Mouse (Mus musculus): Measurements from ENCODE around the gene Jmjd7. TPM values are rescaled to one million over a fixed set of nuclear protein-coding genes. Genes with fewer than 3 reads are reported as not detected.

The Jmjd7 gene
- polyA plus RNA-seq, 1 experiment from 2014 or later, result 21.1 TPM

- ATAC-seq (ENCODE audit: insufficient number of reproducible peaks, insufficient read depth, low FRiP score, low TSS enrichment, low read depth), result peak; percentile 60
- peak overlapping the region; percentile 92 for H3K27ac ChIP-seq
- peak overlapping the region; percentile 27; the same call in 1 of the 2 replicates for H3K9ac ChIP-seq (replicated peaks)
- H3K4me2 ChIP-seq, result peak overlapping the region; percentile 26; the same call in 1 of the 2 replicates
- peaks cover 24% of the 10 kb centered on the region for H3K4me1 ChIP-seq (replicated peaks)
- H3K4me3 ChIP-seq (replicated peaks), result no peak overlapping the region
- no peaks in the 10 kb centered on the region for H3K9me3 ChIP-seq
- no peaks in the 10 kb centered on the region for H3K27me3 ChIP-seq
- 23% methylated on average over 9 of the region's 9 CpGs for WGBS
- peaks cover 14% of the 10 kb centered on the region for H3K36me3 ChIP-seq
Observed at GRCm38 (mm10) chr2:119995391-119996281, 31.6 kb upstream of the Jmjd7 start.

- H3K9ac ChIP-seq (replicated peaks), result no peak overlapping the region
- H3K4me3 ChIP-seq (replicated peaks), result no peak overlapping the region
- no peak overlapping the region for H3K27ac ChIP-seq
- H3K4me2 ChIP-seq, result no peak overlapping the region
- peaks cover 31% of the 10 kb centered on the region for H3K4me1 ChIP-seq (replicated peaks)
- WGBS, result 85% methylated on average over 4 of the region's 4 CpGs
- ATAC-seq (ENCODE audit: insufficient number of reproducible peaks, insufficient read depth, low FRiP score, low TSS enrichment, low read depth), result no peak
- no peaks in the 10 kb centered on the region for H3K9me3 ChIP-seq
- H3K27me3 ChIP-seq, result no peaks in the 10 kb centered on the region
- peaks cover 23% of the 10 kb centered on the region for H3K36me3 ChIP-seq
Observed at GRCm38 (mm10) chr2:119997354-119997753, 29.9 kb upstream of the Jmjd7 start.

DNA sequence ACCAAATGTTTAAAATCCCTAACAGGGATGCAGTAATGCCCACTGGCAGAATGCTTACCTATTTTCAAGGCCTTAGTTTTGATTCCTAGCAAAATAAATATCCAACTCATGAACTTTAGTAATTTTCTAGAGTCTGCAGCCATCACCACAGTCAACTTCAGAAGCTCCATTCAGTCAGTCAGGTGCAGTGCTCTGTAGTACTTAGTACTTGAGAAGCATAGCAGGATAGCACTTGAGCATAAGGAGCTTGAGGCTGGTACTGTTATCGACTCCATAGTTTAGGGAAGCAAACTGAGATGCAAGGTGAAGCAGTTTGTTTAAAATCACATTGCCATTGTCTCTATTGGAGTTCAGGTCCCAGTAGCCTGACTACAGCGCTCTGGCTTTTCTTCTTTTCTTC is 27.6 kb upstream of the Jmjd7 start:
- Histone ChIP-seq H3K4me3 (replicated peaks) (no peak overlapping the region), H3K4me2 (no peak overlapping the region), H3K9ac (replicated peaks) (no peak overlapping the region), H3K27ac (no peak overlapping the region), H3K36me3 (peaks cover 27% of the 10 kb centered on the region), H3K4me1 (replicated peaks) (peaks cover 30% of the 10 kb centered on the region), H3K27me3 (no peaks in the 10 kb centered on the region), H3K9me3 (no peaks in the 10 kb centered on the region)
- 97% methylated on average over 2 of the region's 2 CpGs for WGBS
- ATAC-seq (ENCODE audit: insufficient number of reproducible peaks, insufficient read depth, low FRiP score, low TSS enrichment, low read depth), result no peak

DNA sequence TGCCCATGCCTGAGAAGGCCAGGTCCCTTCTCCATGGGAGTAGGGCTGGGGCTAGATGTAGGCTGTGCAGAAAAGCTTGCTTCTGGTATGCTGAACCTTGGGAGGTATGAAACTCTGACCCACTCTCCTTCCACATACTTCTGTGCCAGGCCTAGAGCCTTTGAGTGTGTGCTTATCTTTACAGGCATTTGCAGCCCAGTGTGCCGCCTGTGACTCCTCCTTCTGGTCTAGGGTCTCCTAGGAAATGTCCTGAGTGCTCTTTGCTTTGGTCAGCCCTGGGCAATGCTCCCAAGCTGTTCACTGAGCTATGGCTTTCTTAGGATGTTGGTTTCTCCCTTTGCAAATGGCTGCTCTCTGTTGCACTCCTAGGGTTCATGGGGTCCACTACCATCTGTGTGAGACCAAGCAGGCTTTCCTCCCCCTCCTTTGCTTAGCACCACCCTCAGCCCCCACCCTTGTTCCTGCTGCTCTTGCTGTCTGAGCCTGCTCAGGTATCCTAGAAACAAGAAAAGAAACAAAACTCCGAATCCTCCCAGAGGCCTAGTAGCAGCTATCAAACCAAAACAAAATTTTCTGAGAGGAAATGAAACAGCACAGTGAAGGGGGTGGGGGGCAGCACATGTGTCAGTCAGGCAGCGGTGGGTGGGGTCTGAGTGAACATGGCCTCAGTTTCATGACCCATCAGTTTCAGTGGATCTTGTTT is 26.2 kb upstream of the Jmjd7 start:
- Histone ChIP-seq H3K4me1 (replicated peaks) (peaks cover 17% of the 10 kb centered on the region), H3K27me3 (no peaks in the 10 kb centered on the region), H3K4me2 (no peak overlapping the region), H3K9ac (replicated peaks) (no peak overlapping the region), H3K36me3 (peaks cover 28% of the 10 kb centered on the region), H3K9me3 (no peaks in the 10 kb centered on the region), H3K4me3 (replicated peaks) (no peak overlapping the region), H3K27ac (peak overlapping the region; percentile 62)
- 0 out of 2 replicates have a peak, but pooled peaks have one; percentile 20 for ATAC-seq (ENCODE audit: insufficient number of reproducible peaks, insufficient read depth, low FRiP score, low TSS enrichment, low read depth)
- WGBS, result 73% methylated on average over 3 of the region's 3 CpGs

DNA sequence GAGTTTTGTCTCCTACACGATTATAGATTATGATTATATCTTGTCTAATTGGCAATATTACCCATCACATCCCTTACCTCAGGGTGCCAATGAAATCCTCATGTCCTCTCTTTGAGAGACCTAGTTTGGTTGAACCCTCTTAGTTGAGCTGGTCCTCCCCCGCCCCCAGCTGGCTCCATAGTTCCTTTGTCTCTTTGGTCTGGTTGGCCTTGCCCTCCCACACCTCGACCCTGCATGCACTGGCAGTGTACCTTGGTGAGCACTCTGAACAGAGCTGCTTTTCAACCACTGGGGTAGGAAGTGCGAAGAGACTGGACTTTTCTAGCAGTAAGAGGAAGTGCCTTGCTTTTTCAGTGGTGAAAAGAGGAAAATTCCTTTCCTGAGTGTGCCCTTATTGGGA is 25.3 kb upstream of the Jmjd7 start:
- peaks cover 8% of the 10 kb centered on the region for H3K4me1 ChIP-seq (replicated peaks)
- H3K36me3 ChIP-seq, result peaks cover 28% of the 10 kb centered on the region
- WGBS, result 79% methylated on average over 4 of the region's 4 CpGs
- H3K27ac ChIP-seq, result no peak overlapping the region
- no peak overlapping the region for H3K4me2 ChIP-seq
- H3K9me3 ChIP-seq, result no peaks in the 10 kb centered on the region
- no peaks in the 10 kb centered on the region for H3K27me3 ChIP-seq
- no peak for ATAC-seq (ENCODE audit: insufficient number of reproducible peaks, insufficient read depth, low FRiP score, low TSS enrichment, low read depth)
- no peak overlapping the region for H3K4me3 ChIP-seq (replicated peaks)
- no peak overlapping the region for H3K9ac ChIP-seq (replicated peaks)

DNA sequence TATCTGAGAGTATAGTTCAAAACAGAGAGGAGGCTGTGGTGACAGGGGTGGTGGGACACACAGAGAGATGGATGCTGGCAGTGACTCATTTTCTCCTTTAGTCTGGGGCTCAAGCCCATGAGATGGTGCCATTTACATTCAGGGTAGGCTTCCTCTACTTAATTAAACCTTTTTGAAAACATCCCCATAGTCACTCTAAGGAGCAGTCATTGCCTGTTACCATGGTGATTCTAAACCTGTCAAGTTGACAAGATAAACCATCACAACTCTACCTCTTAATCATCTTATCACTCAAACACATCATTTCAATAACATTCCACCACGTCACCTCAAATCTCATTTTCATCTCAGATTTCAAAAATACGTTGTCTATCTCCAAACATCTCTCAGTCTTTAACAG is 23.3 kb upstream of the Jmjd7 start:
- peaks cover 8% of the 10 kb centered on the region for H3K4me1 ChIP-seq (replicated peaks)
- WGBS, result 94% methylated on average over 2 of the region's 2 CpGs
- H3K4me2 ChIP-seq, result no peak overlapping the region
- H3K4me3 ChIP-seq (replicated peaks), result no peak overlapping the region
- no peaks in the 10 kb centered on the region for H3K9me3 ChIP-seq
- no peak overlapping the region for H3K27ac ChIP-seq
- ATAC-seq (ENCODE audit: insufficient number of reproducible peaks, insufficient read depth, low FRiP score, low TSS enrichment, low read depth), result no peak
- no peaks in the 10 kb centered on the region for H3K27me3 ChIP-seq
- H3K36me3 ChIP-seq, result peaks cover 22% of the 10 kb centered on the region
- no peak overlapping the region for H3K9ac ChIP-seq (replicated peaks)

GRCm38 (mm10) chr2:120006696-120007095 is 20.6 kb upstream of the Jmjd7 start:
- no peak for ATAC-seq (ENCODE audit: insufficient number of reproducible peaks, insufficient read depth, low FRiP score, low TSS enrichment, low read depth)
- H3K9me3 ChIP-seq, result no peaks in the 10 kb centered on the region
- 94% methylated on average over 7 of the region's 7 CpGs for WGBS

DNA sequence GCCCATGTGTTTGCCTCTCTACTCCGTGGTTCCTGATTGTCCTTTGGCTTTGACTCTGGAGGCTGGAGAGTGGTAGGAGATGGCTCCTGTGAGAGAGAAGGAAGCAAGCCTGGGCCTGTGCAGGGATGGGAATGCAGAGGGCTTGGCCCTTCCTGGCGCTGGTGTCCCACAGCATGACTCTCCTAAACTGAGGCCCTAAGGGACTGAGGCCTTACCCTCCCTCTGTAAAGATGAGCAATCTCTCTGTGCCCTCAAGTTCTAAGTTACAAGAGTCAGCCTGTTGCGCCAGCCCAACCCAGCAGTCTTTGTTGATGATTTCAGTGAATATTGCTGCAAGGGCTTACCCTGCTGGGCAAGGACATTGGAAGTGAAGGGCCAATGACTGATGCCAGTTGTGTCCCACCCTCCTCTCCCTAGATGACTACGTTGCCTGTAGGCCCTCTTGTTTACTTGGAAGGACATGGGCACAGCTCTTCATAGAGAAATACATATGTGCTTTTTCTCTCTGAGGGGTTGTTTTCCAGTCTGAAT is 19.5 kb upstream of the Jmjd7 start:
- no peak overlapping the region for H3K4me3 ChIP-seq (replicated peaks)
- no peaks in the 10 kb centered on the region for H3K4me1 ChIP-seq (replicated peaks)
- H3K27me3 ChIP-seq, result no peaks in the 10 kb centered on the region
- H3K9me3 ChIP-seq, result no peaks in the 10 kb centered on the region
- no peak overlapping the region for H3K9ac ChIP-seq (replicated peaks)
- peaks cover 8% of the 10 kb centered on the region; the same call in 1 of the 2 replicates for H3K36me3 ChIP-seq
- no peak overlapping the region for H3K27ac ChIP-seq
- H3K4me2 ChIP-seq, result no peak overlapping the region
- 79% methylated on average over 4 of the region's 4 CpGs for WGBS
- no peak for ATAC-seq (ENCODE audit: insufficient number of reproducible peaks, insufficient read depth, low FRiP score, low TSS enrichment, low read depth)

More at GRCm38 (mm10) chr2:120006696-120007095, 20.6 kb upstream of the Jmjd7 start:
- no peaks in the 10 kb centered on the region; the same call in 1 of the 2 replicates for H3K4me1 ChIP-seq (replicated peaks)
- H3K27me3 ChIP-seq, result no peaks in the 10 kb centered on the region
- H3K9ac ChIP-seq (replicated peaks), result no peak overlapping the region
- H3K4me3 ChIP-seq (replicated peaks), result no peak overlapping the region
- no peak overlapping the region for H3K4me2 ChIP-seq
- 0 out of 2 replicates have a peak, but pooled peaks cover 5% of the 10 kb centered on the region for H3K36me3 ChIP-seq
- H3K27ac ChIP-seq, result no peak overlapping the region

GRCm38 (mm10) chr2:120008672-120009071 is 18.6 kb upstream of the Jmjd7 start:
- WGBS, result 66% methylated on average over 4 of the region's 4 CpGs
- Histone ChIP-seq H3K36me3 (peaks cover 17% of the 10 kb centered on the region), H3K9me3 (no peaks in the 10 kb centered on the region), H3K9ac (replicated peaks) (no peak overlapping the region), H3K4me3 (replicated peaks) (no peak overlapping the region), H3K4me2 (no peak overlapping the region), H3K4me1 (replicated peaks) (no peaks in the 10 kb centered on the region), H3K27me3 (no peaks in the 10 kb centered on the region), H3K27ac (no peak overlapping the region)
- no peak for ATAC-seq (ENCODE audit: insufficient number of reproducible peaks, insufficient read depth, low FRiP score, low TSS enrichment, low read depth)

DNA sequence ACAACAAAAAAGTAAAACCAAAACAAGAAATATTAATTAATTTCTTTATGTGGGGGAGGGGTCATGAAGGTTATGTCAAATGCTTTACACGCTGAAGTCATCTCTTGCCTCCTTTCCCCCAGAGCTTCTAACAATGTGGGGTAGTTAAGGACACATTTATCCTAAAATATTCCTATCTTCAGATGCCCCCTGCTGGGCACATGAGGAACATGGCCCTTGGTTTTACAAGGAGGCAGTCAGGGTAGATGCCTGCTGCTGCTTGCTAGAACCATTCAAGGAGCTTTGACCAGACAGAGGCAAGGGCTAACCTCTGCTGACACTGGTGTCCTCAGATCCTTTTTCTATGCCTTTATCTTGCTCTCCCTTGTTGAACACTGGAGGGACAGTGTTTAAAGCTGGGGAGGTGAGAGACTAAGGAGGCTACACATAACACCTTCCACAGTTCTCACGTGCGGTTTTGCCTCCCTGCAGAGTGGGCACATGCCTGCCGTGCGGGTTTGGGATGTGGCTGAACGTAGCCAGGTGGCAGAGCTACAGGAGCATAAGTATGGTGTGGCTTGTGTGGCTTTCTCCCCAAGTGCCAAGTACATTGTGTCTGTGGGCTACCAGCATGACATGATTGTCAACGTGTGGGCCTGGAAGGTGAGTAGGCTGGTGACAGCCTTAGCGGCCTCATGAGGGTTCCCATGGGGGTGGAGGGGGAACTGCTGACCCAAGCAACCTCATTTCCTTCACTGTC is 15.7 kb upstream of the Jmjd7 start:
- Histone ChIP-seq H3K9ac (replicated peaks) (no peak overlapping the region), H3K4me2 (no peak overlapping the region), H3K4me1 (replicated peaks) (no peaks in the 10 kb centered on the region), H3K4me3 (replicated peaks) (no peak overlapping the region), H3K27ac (no peak overlapping the region), H3K36me3 (peaks cover 32% of the 10 kb centered on the region), H3K9me3 (no peaks in the 10 kb centered on the region), H3K27me3 (no peaks in the 10 kb centered on the region)
- 80% methylated on average over 8 of the region's 8 CpGs for WGBS
- peak; percentile 20; the same call in 1 of the 2 replicates for ATAC-seq (ENCODE audit: insufficient number of reproducible peaks, insufficient read depth, low FRiP score, low TSS enrichment, low read depth)

All from limb, embryonic 12.5 days (tissue).